Mouse (Mus musculus) embryonic facial prominence, embryonic 15.5 days (tissue): ENCODE data around the gene 1810049J17Rik. TPM values are rescaled to one million over a fixed set of nuclear protein-coding genes. Genes with fewer than 3 reads are reported as not detected.

Experiments used
- ATAC-seq: fragments of 200-750 bp; cut with Nextera tagmentation; 2 replicates; pipeline ENCODE4 v1.8.0; 2017; ENCODE audit warnings: low read depth, moderate TSS enrichment; ENCODE audit not compliant: insufficient number of reproducible peaks, low FRiP score, low TSS enrichment
- H3K27ac ChIP-seq: fragments of 300-500 bp; sonication (generic); replicated peaks from 2 replicates; pipeline ENCODE4 v1.5.1; 2015; ENCODE audit warnings: mild to moderate bottlenecking, inconsistent platforms
- H3K27me3 ChIP-seq: fragments of 300-500 bp; sonication (generic); 2 replicates; pipeline ENCODE4 v1.6.1; 2015; ENCODE audit warnings: inconsistent platforms
- H3K36me3 ChIP-seq: fragments of 300-500 bp; sonication (generic); 2 replicates; pipeline ENCODE4 v1.6.1; 2015; ENCODE audit warnings: mild to moderate bottlenecking, inconsistent platforms
- H3K4me1 ChIP-seq: fragments of 300-500 bp; sonication (generic); 2 replicates; pipeline ENCODE4 v1.6.1; 2015; ENCODE audit warnings: inconsistent platforms
- H3K4me2 ChIP-seq: fragments of 300-500 bp; sonication (generic); replicated peaks from 2 replicates; pipeline ENCODE4 v1.6.1; 2015; ENCODE audit warnings: mild to moderate bottlenecking, inconsistent platforms
- H3K4me3 ChIP-seq: fragments of 300-500 bp; sonication (generic); replicated peaks from 2 replicates; pipeline ENCODE4 v1.5.1; 2015; ENCODE audit warnings: mild to moderate bottlenecking, inconsistent platforms
- H3K9ac ChIP-seq: fragments of 300-500 bp; sonication (generic); 2 replicates; pipeline ENCODE4 v1.6.1; 2015; ENCODE audit warnings: inconsistent platforms
- H3K9me3 ChIP-seq: fragments of 300-500 bp; sonication (generic); replicated peaks from 2 replicates; pipeline ENCODE4 v1.6.1; 2016; ENCODE audit warnings: inconsistent platforms
- WGBS: fragments of 180-500 bp; shearing (Covaris S2); methylation state at CpG from one replicate; pipeline ENCODE4 v1.1.7; 2015; 5-methylcytosine and 5-hydroxymethylcytosine counted together
- polyA plus RNA-seq: library from polyadenylated mRNA; unstranded; fragments of >200 nt; fragmentation: Nextera tagmentation; extraction: Ambion mirVana; gene quantifications from 2 replicates; pipeline ENCODE4 v1.2.1, GENCODE M21; 2015

The 1810049J17Rik gene
- polyA plus RNA-seq, 1 experiment from 2014 or later, result 2.6 TPM

- no peak overlapping the region for H3K9ac ChIP-seq
- H3K9me3 ChIP-seq, result no peaks in the 10 kb centered on the region
- H3K4me2 ChIP-seq, result no peak overlapping the region
- H3K4me3 ChIP-seq, result no peak overlapping the region
- no peaks in the 10 kb centered on the region for H3K27me3 ChIP-seq
- no peak for ATAC-seq
- 0 out of 2 replicates have a peak, but pooled peaks cover 4% of the 10 kb centered on the region for H3K4me1 ChIP-seq
- H3K27ac ChIP-seq, result no peak overlapping the region
- peaks cover 49% of the 10 kb centered on the region for H3K36me3 ChIP-seq
- 87% methylated on average over 6 of the region's 6 CpGs for WGBS
These were observed 41.0 kb upstream of the 1810049J17Rik start for GRCm38 (mm10) chr15:12362701-12363040.

- Histone ChIP-seq H3K36me3 (peaks cover 54% of the 10 kb centered on the region), H3K9ac (no peak overlapping the region), H3K4me2 (no peak overlapping the region), H3K27me3 (no peaks in the 10 kb centered on the region), H3K9me3 (no peaks in the 10 kb centered on the region), H3K27ac (no peak overlapping the region), H3K4me3 (no peak overlapping the region), H3K4me1 (0 out of 2 replicates have a peak, but pooled peaks cover 4% of the 10 kb centered on the region)
- WGBS, result 87% methylated on average over 14 of the region's 14 CpGs
- no peak for ATAC-seq
These were observed 40.5 kb upstream of the 1810049J17Rik start for GRCm38 (mm10) chr15:12362001-12362700.

- H3K4me1 ChIP-seq, result no peaks in the 10 kb centered on the region
- no peak overlapping the region for H3K4me2 ChIP-seq
- peaks cover 59% of the 10 kb centered on the region for H3K36me3 ChIP-seq
- H3K27ac ChIP-seq, result no peak overlapping the region
- no peak for ATAC-seq
- 75% methylated on average over 19 of the region's 19 CpGs for WGBS
- H3K9me3 ChIP-seq, result no peaks in the 10 kb centered on the region
- H3K4me3 ChIP-seq, result no peak overlapping the region
- no peaks in the 10 kb centered on the region for H3K27me3 ChIP-seq
- H3K9ac ChIP-seq, result no peak overlapping the region
These were observed 39.0 kb upstream of the 1810049J17Rik start for GRCm38 (mm10) chr15:12360519-12361212.

- H3K36me3 ChIP-seq, result peaks cover 67% of the 10 kb centered on the region
- H3K27ac ChIP-seq, result no peak overlapping the region
- no peaks in the 10 kb centered on the region for H3K4me1 ChIP-seq
- 93% methylated on average over 5 of the region's 5 CpGs for WGBS
- H3K27me3 ChIP-seq, result no peaks in the 10 kb centered on the region
- no peak for ATAC-seq
- H3K4me3 ChIP-seq, result no peak overlapping the region
- no peaks in the 10 kb centered on the region for H3K9me3 ChIP-seq
- no peak overlapping the region for H3K9ac ChIP-seq
- no peak overlapping the region for H3K4me2 ChIP-seq
These were observed 36.7 kb upstream of the 1810049J17Rik start for GRCm38 (mm10) chr15:12358384-12358783.

- no peaks in the 10 kb centered on the region for H3K4me1 ChIP-seq
- no peak overlapping the region for H3K27ac ChIP-seq
- no peak overlapping the region for H3K9ac ChIP-seq
- H3K4me2 ChIP-seq, result no peak overlapping the region
- no peak for ATAC-seq
- no peaks in the 10 kb centered on the region for H3K27me3 ChIP-seq
- no peaks in the 10 kb centered on the region for H3K9me3 ChIP-seq
- no peak overlapping the region for H3K4me3 ChIP-seq
- peaks cover 72% of the 10 kb centered on the region for H3K36me3 ChIP-seq
These were observed 35.8 kb upstream of the 1810049J17Rik start for GRCm38 (mm10) chr15:12357459-12357858.

GRCm38 (mm10) chr15:12355907-12356306 is 34.2 kb upstream of the 1810049J17Rik start:
- Histone ChIP-seq H3K4me2 (no peak overlapping the region), H3K9me3 (no peaks in the 10 kb centered on the region), H3K36me3 (peaks cover 71% of the 10 kb centered on the region), H3K27me3 (no peaks in the 10 kb centered on the region), H3K9ac (no peak overlapping the region), H3K4me1 (no peaks in the 10 kb centered on the region), H3K4me3 (no peak overlapping the region), H3K27ac (no peak overlapping the region)
- WGBS, result 77% methylated on average over 7 of the region's 7 CpGs
- no peak for ATAC-seq

GRCm38 (mm10) chr15:12355261-12355660 is 33.6 kb upstream of the 1810049J17Rik start:
- Histone ChIP-seq H3K4me1 (no peaks in the 10 kb centered on the region), H3K9me3 (no peaks in the 10 kb centered on the region), H3K9ac (no peak overlapping the region), H3K27ac (no peak overlapping the region), H3K4me2 (no peak overlapping the region), H3K4me3 (no peak overlapping the region), H3K27me3 (no peaks in the 10 kb centered on the region), H3K36me3 (peaks cover 67% of the 10 kb centered on the region)
- no peak for ATAC-seq
- WGBS, result 94% methylated on average over 6 of the region's 6 CpGs

- WGBS, result 91% methylated on average over 2 of the region's 2 CpGs
- no peaks in the 10 kb centered on the region for H3K9me3 ChIP-seq
- no peaks in the 10 kb centered on the region for H3K4me1 ChIP-seq
- H3K9ac ChIP-seq, result no peak overlapping the region
- H3K4me2 ChIP-seq, result no peak overlapping the region
- no peak overlapping the region for H3K27ac ChIP-seq
- peaks cover 68% of the 10 kb centered on the region for H3K36me3 ChIP-seq
- no peaks in the 10 kb centered on the region for H3K27me3 ChIP-seq
- no peak for ATAC-seq
- H3K4me3 ChIP-seq, result no peak overlapping the region
These were observed 32.6 kb upstream of the 1810049J17Rik start for GRCm38 (mm10) chr15:12354281-12354810.

GRCm38 (mm10) chr15:12351470-12351869 is 29.8 kb upstream of the 1810049J17Rik start:
- Histone ChIP-seq H3K4me1 (no peaks in the 10 kb centered on the region), H3K4me3 (no peak overlapping the region), H3K27ac (no peak overlapping the region), H3K27me3 (no peaks in the 10 kb centered on the region), H3K9ac (no peak overlapping the region), H3K36me3 (peaks cover 65% of the 10 kb centered on the region), H3K9me3 (no peaks in the 10 kb centered on the region), H3K4me2 (no peak overlapping the region)
- no peak for ATAC-seq
- WGBS, result 91% methylated on average over 7 of the region's 7 CpGs

- Histone ChIP-seq H3K4me1 (no peaks in the 10 kb centered on the region), H3K4me3 (no peak overlapping the region), H3K27me3 (no peaks in the 10 kb centered on the region), H3K9me3 (no peaks in the 10 kb centered on the region), H3K36me3 (peaks cover 52% of the 10 kb centered on the region), H3K9ac (no peak overlapping the region), H3K27ac (no peak overlapping the region), H3K4me2 (no peak overlapping the region)
- no peak for ATAC-seq
- WGBS, result 85% methylated on average over 5 of the region's 5 CpGs
These were observed 28.1 kb upstream of the 1810049J17Rik start for GRCm38 (mm10) chr15:12349840-12350239.

GRCm38 (mm10) chr15:12348950-12349349 is 27.3 kb upstream of the 1810049J17Rik start:
- no peak for ATAC-seq
- Histone ChIP-seq H3K4me1 (no peaks in the 10 kb centered on the region), H3K27ac (no peak overlapping the region), H3K9ac (no peak overlapping the region), H3K27me3 (no peaks in the 10 kb centered on the region), H3K4me2 (no peak overlapping the region), H3K9me3 (no peaks in the 10 kb centered on the region), H3K36me3 (peaks cover 48% of the 10 kb centered on the region), H3K4me3 (no peak overlapping the region)
- 76% methylated on average over 3 of the region's 3 CpGs for WGBS
